Mouse (Mus musculus) mature B cell (primary cell): ENCODE results near the gene Tmf1.

Experiments used
- in situ Hi-C: fragments of 300-500 bp; cut with MboI; formaldehyde crosslinking; loops from 2 replicates; pipeline ENCODE4 v1.14.3; 2019

Gene Tmf1

DNA sequence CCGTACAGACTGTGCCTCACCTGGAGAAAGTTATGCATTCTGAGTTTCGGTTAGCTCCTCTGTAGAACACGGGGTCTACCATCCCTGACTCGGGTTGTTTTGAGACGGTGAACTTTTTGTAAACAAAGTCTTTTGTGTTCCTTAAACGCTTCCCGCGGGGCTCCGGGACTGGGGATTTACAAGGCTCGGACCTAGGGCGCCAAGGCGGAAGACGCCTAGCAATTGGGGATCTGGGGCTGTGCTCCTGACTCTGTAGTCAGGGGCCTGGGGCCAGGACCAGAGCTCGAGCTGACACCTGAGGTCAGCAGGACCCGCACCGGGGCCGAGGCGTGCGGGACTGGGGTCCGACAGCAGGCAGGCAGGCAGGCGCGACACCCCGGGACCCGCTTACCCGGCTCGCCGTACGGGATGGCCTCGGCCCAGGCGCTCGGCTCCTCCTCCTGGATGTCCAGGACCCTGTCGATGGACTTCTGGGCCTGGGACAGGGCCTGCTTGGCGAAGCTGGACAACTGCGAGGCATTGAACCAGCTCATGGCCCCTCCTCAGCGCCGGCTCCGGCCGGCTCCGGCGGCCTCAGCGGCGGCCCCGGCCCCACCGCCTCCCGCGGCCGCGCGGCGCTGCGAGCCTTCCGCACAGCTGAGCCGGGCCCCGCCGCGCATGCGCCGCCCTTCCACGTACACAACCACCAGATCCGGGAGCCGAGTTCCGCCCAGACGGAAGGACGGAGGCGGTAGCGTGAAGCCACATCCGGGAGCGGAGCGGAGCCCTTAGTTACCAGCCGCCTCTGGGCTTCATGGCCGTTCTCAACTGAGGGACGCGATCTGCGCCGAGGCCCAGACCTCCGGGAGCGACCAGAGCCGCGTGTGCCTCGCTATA is at the start of gene Tmf1:
Gene Tmf1, minus strand, starts transcription at position 632 of the 876 bp plus-strand sequence.
- in situ Hi-C loops: no loop called here

DNA sequence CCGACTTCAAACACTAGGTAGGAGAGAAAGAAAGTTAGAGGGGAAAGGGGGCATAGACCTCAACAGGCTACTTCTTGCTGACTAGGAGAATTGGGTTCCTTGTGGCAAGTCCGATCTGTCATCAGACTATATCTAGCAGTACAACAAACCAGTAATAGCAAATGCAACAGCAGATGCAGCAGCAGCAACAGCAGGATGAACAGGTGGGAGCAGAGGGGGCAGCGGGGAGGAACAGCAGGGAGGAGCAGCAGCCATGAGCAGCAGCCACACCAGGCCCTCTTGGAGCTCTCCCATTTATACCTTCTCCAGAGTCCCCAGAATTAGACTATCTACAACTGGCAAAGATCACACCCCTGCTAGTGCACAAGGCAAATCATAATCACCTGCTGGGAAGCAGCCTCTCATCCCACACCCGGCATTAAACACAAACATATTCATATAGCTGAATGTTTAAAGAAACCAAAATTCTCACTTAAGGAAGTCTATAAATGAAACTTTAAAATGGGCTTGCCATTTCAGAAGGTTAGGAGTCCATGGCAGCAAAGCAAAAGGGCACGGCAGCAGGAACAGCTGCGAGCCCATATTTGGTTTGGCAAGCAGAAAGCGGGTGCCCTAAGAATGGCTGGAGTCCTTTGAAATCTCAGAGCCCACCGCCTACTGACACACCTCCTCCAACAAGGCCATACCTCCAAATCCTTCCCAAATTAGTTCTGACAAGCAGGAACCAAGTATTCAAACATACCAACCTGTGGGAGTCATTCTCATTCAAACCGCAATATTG is 48.3 kb upstream of the Tmf1 start:
- in situ Hi-C loops: no loop called here

DNA sequence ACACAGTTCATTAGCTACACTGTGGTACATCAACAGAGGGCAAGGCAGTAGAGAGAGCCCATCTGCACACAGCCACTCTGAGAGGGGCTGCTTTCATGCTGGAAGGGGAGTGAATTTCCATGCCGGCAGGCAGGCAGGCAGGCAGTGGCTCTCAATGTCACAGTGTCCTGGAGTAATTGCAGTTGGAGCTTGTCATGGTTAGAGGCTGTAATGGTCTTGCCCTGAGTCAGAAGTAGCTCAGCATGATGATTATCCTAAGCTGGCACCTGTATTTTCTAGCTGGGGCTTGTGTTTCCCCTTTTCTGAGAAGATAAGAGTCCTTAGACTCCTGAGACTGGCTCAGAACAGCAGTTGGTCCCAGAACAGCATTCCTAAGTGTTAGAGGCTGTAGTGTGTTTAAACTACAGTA is 47.2 kb upstream of the Tmf1 start:
- in situ Hi-C loops: no loop called here

DNA sequence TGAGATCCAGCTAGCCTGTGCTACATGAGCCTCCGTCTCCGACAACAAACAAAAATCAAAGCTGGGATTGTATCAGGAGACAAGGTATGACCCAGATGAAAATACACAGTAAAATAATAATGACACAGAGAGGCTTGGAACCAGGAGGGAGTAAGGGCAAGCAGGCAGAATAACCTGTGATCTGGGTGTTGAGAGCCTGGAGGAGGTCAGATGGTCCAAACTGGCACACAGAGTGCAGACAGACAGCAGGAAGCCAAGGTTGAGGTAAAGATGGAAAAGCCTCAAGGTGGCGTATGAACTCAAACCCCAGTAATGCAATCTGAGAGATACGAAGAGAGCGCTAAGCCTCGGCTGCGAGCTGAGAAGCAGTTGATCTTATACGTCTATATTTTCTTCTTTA is 45.6 kb upstream of the Tmf1 start:
- in situ Hi-C loops: no loop called here

DNA sequence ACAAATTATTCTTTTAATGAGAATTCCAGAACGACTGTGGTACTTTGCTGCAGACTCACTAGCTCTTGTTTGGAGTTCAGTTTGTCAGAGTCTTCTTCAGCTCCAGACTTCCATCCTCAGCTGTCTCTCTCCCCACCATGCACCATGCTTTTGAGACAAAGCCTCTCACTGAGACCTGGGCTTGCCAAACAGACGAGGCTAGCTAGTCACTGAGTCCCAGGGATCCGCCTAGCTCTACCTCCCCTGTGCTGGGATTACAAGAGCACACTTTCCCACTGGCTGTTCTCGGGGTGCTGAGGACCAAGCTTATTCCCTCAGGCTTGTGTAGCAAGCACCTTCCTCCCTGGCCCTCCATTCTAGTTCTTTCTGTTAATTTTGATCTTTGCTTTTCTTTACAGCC is 44.6 kb upstream of the Tmf1 start:
- in situ Hi-C loops: no loop called here

DNA sequence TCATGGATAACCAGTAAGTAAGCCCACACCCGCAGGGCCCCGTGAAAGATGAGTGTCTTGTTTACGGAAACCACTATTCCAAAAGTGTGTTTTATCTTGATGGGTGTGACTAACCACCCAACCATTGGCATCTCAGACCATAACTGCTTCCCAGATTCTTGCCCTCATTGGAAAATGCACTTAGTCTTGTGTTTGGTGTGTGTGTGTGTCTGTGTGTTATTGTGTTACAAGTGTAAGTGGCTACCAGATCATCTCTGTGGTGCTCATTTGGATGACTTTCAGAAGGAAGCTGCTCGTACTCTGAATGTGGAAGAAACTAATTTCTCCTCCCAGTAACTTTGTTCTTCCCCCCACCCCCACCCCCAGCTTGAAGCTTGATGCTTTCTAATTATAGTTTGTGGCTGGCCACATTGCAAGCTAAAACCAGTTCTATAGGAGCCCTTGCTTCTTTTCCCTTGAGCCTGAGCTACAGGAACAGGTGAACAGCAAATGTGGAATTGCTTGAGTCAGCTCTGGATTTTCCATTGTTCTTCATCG is 44.1 kb upstream of the Tmf1 start:
- in situ Hi-C loops: no loop called here

DNA sequence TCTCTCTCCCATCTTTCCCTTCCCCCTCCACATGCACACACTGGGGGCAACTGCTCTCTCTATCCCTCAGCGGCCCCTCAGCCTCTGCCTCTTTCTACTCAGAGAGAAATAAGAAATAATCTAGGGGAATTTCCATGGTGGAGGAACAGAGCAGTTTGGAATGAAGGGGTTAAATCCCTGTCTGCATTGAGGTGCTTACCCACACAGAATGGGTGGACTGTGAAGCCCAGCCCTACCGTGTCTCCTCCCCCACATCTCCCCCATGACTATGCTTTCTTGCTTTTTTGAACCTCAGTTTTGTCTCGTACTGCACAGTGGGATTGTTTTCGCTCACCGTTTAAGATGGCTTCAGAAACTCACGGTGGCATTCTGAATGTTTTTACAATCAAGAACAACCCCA is 43.4 kb upstream of the Tmf1 start:
- in situ Hi-C loops: no loop called here

DNA sequence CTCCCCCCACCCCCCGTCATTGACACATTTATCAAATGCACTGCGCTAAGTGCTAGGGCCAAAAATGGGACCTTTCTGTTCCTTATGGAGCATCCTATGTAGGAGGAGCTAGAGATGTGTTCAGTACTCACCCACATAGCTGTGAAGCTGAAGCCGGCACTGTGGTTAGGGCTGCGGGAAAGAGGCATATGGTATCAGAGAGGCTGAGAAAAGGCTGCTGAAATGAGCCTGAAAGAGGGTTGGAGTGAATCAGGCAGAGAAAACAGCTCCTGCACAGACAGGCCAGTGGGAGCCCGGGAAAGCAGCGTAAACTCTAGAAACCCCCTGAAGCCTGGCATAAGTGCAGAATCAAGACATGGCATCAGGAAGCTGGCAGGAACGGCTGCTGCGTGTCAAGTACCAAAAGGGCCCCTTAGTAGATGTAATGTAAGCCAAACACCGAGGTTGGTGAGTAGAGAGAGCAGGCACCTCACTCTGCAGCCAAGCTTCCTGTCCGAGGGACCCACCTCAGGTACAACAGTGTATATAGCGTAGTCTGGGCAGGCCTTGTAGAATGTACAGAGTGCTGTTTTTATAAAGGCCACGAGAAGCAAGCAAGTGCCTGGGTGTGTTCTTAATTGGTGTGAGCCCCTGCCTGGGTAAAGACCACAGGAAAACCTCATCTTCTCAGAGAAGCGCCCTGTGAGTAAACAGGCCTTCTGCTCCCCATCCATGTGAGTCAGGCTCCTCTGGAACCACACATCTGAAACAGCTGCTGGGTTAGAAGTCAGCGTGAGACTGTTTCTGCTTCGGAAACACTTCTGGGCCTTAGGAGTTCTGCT is 42.5 kb upstream of the Tmf1 start:
- in situ Hi-C loops: no loop called here

DNA sequence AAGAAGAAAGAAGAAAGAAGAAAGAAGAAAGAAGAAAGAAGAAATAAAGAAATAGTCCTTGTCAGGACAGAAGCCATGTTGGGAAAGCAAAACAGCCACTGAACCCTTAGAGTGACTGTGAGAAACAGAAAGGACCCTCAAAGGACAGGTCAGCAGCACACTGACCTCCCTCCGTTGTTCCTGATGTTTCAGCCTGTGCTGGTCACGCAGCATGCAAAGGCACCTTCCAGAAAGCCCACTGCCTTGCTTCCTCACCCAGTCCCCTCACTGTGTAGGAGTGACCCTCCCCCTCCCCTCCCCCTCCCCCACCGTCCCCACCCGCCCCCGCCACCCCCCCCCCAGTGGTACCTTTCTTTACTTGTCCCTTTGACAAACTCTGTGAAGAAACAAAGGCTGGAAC is 41.8 kb upstream of the Tmf1 start:
- in situ Hi-C loops: no loop called here

DNA sequence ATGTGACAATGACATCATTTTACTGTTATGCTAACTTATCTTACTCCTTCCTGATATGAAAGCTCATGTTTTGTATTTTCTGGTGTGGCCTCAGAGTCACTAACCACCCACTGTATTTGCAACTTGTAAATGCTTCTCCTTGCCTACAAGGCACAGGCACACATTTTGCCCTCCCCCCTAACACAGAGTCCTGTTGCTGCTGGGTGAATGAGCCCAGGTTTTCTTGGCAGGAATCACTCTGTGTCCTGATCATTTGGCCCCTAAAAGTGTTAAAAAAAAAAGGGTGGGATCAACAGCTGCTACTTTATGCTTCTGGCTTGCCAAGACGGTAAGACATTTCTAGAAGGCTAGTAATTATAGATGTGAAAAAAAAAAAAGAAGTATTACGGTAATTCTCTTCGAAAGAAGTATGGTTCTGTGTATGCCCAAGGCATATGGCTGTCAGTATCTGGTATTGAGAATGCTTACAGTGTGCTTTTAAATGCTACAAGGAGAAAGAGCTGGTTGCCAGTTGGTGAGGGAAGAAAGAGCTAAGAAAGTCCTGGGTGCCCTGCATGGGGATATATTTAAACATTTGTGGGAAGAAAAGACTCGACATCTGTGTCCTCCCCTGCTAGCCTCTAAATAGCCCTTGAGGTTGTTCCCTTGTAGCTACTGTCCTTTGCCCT is 37.4 kb upstream of the Tmf1 start:
- in situ Hi-C loops: no loop called here

DNA sequence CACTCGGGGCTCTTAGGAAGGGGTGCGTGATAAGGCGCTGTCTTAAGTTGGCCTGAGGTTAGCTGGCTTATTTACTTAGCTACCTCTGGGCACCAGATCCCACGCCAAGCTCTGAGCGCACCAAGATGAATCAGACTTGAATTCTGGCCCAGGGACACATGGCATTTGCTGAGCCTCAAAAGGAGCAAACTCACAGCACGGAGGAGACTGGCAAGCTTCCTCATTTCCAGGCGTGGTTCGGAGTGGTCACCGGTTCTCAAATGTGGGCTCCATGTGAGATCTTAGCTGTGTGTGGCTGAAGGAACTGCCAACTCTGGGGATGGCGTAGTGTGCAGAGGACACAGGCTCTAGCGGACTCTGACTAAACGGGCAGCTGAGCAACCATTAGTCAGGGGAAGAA is 33.1 kb upstream of the Tmf1 start:
- in situ Hi-C loops: no loop called here

DNA sequence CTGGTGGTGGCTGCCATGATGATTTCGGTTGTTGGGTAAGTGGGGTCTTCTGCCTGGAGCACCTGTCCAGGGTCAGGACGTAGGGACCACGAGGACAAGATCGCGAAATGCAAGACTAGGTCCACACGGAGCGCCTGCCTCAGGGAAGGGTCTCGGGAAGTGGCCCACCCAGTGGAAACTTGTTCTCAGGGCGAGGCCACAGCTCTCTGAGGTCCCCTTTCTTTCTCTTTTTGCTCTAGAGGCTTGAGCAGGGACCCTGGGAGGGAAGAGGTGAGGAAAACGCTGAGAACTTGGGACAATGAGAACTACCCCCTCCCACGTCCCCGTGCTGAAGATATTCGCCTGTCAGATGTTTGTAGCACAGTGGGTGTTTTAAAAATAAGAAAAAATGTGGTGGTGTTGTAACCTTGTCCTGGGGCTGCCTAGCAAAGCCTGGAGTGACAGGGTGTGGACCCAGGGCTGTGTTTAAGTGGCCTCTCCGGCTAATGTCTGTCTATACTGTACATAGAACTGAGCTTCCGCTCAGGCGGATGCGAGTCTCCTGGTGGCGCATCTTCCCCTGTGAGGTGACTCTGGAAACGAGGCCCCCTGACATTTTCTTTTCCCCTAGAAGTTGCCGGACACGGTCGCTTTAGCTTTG is 32.2 kb upstream of the Tmf1 start:
- in situ Hi-C loops: no loop called here

DNA sequence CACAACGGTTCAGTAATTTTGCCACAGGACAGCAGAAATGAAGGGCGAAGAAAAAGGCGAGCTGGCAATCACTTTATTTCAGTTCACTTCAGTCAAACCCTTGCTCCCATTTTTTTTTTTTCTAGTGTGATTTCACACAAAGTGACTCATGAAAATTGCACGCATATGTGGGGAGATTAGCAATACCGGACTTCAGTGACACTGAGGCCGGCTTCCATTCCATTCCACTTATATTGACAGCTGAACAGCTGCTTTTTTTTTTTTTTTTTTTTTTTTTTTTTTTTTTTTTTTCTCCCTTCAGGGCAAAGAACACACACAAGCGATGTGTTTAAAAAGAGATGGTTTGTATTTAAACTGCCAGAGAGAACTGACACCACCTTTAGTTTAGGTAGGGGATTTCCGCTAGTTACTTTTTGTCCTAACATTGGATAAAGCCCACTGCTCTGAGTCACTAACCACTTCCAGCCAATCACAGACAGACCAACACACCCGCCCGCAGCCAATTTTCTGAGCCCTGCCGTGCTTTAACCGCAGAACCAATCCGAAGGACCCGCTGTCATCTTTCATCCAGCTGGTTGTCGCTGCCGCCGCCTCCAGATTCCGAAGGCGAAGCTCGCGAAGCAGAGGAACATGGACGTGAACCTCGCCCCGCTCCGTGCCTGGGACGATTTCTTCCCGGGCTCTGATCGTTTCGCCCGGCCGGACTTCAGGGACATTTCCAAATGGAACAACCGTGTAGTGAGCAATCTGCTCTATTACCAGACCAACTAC is 31.5 kb upstream of the Tmf1 start, which contains the start of gene Arl6ip5:
Gene Arl6ip5, plus strand, starts transcription at position 499 of the 771 bp plus-strand sequence.
- in situ Hi-C loops: no loop called here

DNA sequence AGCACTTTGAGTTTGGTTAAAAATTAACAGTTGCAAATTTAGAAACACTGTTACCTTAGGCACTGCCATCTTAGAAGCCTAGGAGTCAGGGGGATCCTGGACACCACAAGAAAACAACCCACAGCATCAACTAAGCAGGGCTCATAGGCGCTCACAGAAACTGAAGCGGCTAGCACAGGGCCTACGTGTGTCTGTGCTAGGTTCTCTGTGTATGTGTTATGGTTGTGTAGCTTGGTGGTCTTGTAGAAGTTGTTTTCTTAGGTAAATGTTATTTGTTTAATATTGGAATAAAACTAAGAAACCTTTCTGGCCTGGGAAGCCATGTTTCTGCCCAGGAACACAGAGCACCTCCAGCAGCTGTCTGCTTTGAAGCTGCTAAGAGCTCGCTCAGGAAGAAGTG is 30.8 kb upstream of the Tmf1 start:
- in situ Hi-C loops: no loop called here

DNA sequence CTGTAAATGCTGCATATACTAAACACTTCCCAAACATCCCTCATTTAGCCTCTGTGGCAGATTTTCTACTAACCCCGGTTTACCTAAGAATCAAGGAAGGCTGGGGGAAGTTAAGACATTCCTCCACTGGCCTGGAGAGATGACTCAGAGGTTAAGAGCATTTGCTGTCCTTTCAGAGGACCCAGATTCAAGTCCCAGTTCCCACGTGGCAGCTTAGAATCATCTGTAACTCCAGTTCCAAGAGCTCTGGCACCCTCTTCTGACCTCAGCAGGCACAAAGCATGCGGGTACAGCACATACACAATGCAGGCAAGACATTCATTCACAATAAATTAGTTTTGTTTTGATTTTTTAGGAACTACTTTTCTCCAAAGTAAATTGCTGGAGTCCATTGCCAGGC is 30.3 kb upstream of the Tmf1 start:
- in situ Hi-C loops: no loop called here

DNA sequence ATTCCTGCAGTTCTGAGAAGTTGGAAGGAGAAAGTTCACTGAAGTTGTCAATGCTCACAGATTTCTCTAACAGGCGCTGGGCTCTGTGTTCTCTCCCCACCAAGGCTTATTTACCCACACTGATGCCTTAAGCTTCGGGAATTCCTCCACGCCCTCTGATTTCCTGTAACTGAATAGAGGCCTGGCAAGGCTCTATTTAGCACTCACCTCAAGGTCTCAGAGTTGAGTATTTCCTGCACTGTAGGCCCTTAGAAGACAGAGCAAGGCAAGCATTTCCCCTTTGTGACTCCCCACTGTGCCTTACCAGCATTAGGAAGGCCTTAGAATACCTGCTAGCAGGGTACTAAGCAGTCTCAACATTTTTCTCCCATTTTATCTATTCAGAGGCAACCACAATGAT is 29.5 kb upstream of the Tmf1 start:
- in situ Hi-C loops: no loop called here

DNA sequence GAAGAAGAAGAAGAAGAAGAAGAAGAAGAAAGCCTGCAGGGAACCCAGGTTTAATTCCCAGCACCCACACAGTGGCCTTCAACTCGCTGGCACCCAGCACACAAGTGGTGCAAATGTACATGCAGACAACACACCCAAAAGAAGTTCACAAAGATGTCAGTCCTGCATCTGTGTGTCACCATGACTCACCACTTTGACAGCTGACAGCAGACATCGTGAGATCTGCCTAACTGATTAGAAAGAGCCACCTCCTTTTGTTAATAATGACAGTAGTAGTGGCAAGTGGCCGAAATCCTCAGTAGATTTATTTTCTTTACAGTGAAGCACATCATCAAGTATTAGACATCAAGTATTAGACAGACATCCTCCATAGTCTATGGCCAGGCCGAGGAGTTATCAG is 28.2 kb upstream of the Tmf1 start:
- in situ Hi-C loops: no loop called here

DNA sequence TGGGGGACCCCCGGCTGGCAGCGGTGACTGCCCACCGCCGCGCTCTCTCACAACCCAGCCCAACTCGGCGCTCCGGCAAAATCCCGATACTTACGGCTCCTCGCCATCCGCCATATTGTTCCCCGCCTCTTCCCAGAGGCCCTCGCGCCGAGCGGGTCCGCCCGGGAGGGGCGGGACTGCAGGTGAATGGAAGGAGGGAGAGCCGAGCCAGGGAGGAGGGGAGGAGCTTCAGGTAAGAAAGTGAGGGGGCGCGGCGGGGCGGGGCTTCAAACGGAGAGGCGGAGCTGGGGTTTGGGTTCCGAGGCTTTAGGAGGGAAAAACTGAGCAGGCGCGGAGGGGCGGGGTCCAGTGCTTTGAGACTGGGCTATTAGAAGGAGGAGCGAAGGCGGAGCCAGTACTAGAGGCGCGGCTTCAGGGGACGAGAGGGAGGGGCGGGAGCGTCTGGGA is 26.5 kb upstream of the Tmf1 start, which contains the start of gene Uba3:
Gene Uba3, minus strand, starts transcription at position 209 of the 447 bp plus-strand sequence.
- in situ Hi-C loops: no loop called here

DNA sequence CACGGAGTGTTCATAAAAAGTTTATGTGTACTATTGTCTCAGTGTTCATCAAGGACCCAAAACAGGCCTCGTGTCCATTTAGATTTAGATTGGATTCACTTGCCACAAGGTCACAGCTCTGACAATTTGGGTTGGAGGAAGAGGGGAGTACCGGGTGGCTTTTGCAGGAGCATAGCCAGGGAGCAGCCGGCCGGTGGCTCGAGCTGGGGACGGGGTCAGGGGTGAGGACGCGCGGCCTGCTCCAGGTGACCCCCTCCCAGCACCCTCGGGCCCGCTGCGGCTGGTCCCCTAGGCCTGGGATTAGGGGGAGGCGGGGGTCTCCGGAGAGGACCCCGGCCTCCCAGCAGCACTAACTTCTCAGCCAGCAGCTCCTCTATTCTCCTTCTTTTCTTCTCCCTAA is 26.0 kb upstream of the Tmf1 start:
- in situ Hi-C loops: no loop called here
